Mouse (Mus musculus) layer of hippocampus, postnatal 10 days (tissue): Measurements from ENCODE around the gene Tubb3. TPM values are rescaled to one million over a fixed set of nuclear protein-coding genes. Genes with fewer than 3 reads are reported as not detected.

Experiments
- DNase-seq, 2 experiments: peaks; one replicate each; pipeline ENCODE4 v3.0.0; 2021; ENCODE audit warnings: low spot score in 2 of 2
- long read RNA-seq: library from polyadenylated mRNA; stranded (forward); transcript quantifications from one replicate; pipeline ENCODE4 v2.0.0, GENCODE M21; 2023
- total RNA-seq, 2 experiments: library from RNA; stranded (reverse); gene quantifications; 2 replicates each; pipeline ENCODE4 v1.2.3; 2021

Tubb3 gene
- total RNA-seq, result 1,000 to 10,000 TPM; 1,031 to 1,094 TPM
- long read RNA-seq, transcript Tubb3-201 (4 exons, 1,868 nt), result major isoform, 1,036 of 1,199 reads
- long read RNA-seq, partial matches to known transcripts, result 151 of 1,199 reads
- long read RNA-seq, other reads (novel, unspliced or antisense), result 9 of 1,199 reads

DNA sequence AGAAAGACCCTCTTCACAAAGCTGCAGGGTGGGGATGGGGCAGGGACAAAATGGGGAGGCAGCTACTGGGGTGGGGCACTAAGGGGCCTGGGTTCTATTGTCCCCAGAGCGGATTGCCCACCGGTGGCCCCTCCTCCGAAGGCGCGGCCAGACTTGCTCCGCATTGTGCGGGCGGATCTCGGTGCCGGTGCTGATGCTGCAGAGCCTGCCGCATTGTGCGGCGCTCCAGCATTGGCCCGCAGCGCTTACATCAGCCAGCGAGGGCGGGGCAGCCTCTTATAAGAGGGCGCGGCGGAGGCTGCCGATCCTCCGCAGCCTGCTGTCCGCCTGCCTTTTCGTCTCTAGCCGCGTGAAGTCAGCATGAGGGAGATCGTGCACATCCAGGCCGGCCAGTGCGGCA lies at the start of gene Tubb3:
Gene Tubb3 (plus strand): TSS at position 179 of the 400 bp plus-strand sequence.
- peak; percentile 78 to 90 for DNase-seq

DNA sequence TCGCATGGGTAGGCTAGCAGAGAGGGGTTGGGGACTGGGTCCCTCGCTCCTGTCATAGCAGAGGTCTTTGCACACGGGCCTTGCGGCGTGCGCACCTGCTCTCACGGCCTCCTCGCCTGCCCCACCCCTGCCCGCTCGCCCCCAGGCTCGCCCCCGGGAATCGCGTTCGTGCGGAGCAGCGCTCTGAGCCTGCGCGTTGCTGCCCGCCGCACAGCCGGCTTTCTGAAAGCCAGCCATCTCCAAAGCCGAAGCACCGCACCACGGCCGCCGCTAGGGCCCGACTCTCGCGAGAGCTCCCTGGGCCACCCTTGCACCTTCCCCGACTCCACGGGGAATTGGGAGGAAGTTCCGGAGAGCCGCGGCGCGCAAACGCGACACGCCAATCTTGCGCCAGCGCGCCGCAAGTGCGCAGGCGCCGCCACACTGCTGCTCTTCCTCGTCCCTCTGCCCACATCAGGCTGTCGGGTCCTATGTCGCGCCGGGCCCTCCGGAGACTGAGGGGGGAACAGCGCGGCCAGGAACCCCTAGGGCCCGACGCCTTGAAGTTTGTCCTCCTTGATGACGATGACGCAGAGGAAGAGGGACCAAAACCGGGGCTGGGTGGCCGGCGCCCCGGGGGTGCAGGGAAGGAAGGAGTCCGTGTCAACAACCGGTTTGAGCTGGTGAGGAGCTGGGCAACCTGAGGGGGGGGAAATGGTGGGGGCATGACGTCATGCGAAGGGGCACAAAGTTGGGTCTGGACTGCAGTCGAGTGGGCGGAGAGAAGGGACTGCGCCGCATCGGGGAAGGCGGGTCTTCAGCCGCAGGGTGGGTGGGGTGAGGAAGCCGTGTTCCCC lies 37.6 kb upstream of the Tubb3 start, which contains the start of gene Tcf25:
Gene Tcf25 (plus strand): TSS at position 351 of the 836 bp plus-strand sequence.
- peak; percentile 96 to 97 for DNase-seq

DNA sequence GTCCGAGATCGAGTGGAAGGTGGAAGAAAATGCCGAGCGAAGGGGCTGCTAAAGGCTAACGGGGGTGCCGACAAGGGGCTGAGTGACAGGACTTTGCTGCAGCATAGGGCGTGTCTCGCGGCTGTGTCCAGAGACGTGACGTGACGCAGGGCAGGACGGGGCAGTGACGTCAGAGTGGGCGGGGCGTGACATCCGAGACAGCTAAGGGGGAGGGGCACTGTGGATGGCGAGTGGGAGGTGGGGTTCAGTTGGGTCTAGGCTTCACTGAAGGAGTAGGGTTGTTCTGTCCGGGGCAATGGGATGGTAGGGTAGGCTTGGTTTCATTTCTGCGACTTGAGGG lies 37.0 kb upstream of the Tubb3 start:
- DNase-seq, result peak; percentile 96

DNA sequence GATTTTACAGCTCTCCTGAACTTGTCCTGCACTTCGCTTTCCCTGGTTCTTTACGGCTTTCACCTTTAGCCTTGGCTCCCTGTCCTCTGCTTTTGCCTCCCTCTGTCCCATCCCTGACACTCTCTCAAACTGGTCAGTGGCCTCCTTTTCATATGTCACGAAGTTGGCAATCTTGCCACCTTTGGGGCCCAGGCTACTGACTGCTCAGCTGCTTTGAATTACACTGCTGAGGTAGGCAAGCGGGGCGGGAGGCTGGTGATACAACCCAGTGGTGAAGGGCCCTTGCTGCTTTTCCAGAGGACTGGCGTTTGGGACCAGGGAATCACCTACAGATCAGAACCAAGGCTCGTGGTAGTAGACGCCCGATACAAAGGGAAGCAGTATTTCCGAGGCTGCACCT lies 35.5 kb upstream of the Tubb3 start:
- no peak for DNase-seq

DNA sequence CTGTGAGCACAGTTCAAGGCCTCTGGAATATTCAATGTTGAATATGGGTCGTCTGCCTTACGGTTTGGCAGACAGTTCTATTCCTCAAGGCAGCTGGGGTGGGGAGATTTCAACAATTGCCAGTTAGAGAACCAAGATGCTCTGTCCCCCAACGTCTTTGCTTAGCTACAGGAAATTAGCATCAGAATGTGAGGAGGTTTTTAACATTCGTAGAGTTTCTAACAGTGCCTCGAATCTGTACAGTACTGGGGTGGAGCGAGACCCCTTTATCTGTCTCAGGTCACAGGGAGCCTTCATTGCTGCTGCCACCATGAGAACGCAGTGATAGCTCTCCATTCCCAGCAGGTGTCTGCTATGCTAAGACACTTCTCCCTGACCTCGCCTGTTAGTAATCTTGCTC lies 35.1 kb upstream of the Tubb3 start:
- no peak for DNase-seq

DNA sequence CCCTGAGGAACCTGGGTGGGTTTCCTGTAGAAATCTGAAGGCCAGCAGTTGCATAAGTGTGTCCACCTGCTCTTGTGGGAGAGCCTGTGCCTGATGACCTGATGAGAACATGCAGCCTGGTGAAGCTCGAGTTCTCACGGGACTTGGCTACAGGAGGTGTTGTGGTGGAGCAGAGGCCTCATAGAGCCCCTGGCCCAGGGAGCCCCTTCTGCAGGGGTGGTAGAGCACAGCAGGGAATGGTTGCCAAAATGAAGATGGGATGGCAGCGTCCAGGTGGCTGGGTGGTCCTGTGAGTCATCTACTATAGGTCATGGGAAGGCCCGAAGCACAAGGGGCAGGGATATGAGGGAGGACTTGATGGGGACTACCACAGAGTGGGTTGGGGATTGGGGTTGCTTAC lies 29.5 kb upstream of the Tubb3 start:
- DNase-seq, result no peak

DNA sequence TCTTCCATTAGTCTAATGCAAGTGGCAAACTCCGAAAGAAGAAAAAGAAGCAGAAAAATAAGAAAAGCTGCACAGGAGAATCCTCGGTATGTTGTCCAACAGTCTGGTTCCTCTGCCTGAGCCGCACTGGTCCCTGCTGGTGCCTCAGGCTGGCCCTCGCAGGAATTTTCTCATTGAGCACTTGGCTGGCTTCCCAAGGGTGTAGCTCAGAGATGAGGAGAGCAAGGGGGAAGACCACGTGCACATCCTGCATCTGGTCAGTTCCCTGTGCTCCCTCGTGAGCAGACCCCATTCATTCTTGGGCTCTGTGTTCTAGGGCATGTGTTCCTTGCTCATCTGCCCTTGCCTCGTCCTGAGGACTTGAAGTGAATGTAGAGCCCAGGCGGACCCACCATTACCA lies 28.7 kb upstream of the Tubb3 start:
- no peak for DNase-seq

DNA sequence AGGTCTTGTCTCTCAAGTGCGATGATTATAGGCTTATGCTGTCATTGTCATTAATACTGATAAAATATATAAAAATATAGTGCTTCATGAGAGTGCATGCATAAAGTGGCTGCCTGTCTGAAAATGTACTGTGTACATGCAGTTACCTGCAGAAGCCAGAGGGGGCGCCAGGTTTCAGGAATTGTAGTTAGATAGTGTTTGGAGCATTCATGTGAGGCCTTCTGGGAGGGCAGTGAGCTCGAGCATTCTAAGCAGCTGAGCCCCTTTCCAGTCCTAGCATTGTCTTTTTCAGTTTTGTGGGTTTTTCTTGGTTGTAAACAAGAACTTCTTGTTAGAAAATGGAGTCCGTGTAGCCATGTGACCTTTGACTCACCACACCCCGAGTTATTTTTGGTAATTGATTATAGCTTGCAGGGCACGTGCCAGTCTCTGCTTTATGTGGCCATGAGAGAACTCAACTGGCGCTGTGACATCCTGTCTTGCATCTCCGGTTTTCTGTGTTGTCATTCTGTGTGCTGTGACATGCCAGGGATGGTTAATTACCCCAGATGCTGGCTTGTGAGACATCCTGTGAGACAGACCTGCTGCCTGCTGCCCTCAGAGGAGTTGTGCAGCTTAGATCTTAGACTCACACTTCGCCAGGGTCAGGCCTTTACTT lies 26.2 kb upstream of the Tubb3 start:
- peak; percentile 64 to 65 for DNase-seq

DNA sequence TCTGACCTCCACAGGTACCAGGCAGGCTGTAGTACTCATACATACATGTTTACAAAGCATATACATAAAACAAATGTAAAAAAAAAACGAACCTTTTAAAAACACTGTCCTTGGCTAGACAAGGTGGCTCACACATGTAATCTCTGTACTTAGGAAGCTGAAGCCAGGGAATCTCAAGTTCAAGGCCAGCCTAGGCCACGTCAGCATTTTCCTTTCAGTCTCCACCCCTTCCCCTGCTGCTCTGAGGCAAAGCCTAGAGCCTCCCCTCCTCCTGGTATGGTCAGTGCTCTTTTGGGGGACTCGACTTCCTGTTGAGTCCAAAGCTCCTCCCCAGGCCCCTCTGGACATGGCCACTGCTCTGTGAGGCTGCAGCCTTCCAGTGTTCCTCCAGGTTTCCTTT lies 24.2 kb upstream of the Tubb3 start:
- DNase-seq, result no peak

DNA sequence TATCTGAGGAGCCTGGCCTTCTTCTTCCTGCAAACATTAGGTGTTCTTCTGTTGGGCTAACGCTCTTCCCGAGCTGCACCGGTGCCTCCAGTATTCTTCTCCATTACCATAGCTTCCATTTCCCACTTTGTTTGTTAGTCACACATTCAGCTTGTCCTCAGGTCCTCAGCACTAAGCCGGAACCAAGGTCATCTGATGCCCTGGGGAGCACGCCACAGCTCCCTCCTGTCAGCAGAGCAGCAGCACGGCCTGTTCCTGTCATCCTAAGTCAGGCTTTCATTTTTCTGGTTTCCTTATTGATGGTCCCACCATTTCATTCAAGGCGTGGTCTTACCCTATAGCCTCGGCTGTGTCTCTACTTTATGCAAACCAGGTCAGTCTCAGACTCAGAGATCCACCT lies 23.4 kb upstream of the Tubb3 start:
- DNase-seq, result no peak

DNA sequence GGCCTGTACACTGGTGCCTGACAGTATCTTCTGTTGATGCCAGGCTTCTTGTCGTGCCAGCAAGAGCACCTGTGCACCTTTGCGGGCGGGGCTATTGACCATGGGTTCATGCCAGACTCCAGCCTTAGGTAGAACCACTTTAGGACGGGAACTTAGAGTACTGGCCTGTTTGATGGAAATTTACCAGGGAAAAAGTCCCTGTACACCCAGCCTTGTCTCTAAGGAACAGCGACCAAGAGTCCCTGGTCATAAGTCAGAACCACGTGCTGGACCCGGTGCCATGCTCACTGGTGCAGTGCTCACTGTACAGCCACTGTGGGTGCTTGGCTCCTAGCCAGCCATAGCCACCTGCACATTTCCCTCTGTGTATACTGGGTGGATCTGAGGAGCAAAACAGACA lies 22.2 kb upstream of the Tubb3 start:
- no peak for DNase-seq

DNA sequence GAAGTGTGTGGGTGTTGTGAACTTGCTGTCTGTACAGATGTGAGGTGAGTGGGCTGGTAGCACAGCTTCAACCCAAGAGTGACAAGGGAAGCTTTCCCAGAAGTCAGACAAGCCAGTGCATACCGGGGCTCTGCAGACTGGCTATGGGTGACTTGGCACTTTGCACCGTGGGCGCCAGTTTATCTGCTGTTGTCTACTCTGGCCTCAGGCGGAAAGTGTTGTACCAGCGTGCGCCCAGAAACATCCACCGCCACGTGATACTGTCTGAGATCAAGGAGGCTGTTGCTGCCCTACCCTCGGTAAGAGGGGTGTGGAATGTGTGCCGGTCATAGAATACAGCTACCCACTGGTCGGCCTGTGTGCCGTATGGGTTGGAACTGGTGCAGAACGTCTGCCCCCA lies 12.9 kb upstream of the Tubb3 start:
- no peak for DNase-seq

DNA sequence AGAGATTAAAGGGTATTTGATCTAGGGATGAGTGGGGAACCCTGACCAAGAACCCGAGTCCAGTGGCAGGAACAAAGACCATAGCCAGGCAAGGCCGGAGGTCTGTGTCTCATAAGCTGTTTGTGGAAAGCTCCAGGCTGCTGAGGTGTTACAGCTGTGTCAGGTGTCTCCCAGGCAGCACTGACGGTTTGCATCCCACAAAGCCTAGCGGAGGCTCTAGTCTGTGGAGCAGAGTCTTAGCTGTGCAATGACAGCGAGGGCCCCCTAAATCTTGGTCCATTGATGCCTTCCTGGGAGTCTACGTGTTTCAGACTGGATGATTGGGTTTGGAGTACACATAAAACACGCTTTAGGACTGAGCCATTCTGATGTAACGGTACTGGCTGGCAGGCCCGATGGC lies 9.3 kb upstream of the Tubb3 start:
- no peak for DNase-seq

DNA sequence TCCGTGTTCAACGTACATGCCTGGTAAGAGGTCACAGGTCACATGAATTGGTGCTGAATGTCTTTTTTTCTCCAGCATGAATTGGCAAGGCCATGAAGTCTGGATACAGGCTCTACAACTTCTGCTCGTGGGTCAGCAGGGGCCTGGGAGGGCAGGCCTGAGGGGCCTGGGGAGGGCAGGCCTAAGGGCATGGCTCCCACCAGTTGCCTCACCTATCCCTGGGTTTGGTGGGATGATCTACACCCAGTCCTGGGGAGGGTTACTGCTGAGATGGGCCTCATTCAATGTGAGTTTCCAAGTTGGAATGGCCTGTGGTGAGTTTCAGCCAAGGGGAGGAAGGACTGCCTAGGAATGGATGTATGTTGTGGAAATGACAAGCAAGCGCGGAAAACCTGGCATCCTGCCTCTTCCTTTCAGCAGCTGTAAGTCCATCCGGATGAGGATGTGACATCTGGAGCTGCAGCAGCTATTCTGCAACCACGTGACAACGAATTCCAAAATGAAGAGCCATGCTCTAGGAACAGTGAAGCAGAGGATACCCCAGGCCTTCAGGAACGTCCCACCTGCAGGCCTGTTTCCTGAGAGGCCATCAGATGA lies 8.4 kb upstream of the Tubb3 start:
- no peak for DNase-seq

DNA sequence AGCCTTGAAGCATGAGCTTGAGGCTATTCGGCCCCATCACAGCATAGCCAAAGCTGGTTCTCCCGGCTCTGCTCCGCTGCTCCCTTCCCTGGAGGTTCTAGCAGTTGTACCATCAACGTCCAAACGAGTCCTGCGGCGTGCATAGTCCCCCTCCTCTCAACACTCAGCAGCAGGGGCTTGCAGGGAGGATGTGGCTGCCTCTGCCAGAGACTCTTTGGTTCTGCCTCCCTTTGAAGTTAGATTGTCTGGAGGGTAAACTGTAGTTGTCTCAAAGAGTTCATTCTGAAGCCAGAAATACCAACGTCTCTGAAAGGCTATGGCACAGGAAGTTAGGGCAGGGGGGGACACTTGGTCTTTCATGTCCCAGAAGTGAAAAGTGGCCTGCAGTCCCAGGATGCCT lies 6.7 kb upstream of the Tubb3 start:
- DNase-seq, result no peak

DNA sequence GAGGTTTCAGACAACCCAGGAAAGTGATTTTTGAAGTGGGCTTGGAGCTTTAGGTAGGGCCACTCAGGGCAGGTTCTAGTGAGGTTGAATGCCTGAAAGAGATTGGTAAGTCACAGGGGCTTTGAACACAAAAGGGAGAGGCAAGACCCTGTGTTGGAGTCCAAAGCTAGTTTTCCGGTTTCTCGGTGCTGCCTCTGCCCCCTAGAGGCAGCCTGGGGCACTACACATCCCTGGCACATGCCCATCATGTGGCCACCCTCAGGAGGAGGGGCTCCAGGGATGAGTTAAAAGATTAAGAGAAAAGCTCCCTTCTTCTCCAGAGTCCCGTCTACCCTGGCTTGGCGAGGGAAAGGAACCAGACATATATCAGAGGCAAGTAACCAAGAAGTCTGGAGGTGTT lies 4.4 kb upstream of the Tubb3 start, which contains the start of gene Mc1r:
Gene Mc1r (plus strand): TSS at position 322 of the 400 bp plus-strand sequence.
- DNase-seq, result peak; percentile 85 to 86

DNA sequence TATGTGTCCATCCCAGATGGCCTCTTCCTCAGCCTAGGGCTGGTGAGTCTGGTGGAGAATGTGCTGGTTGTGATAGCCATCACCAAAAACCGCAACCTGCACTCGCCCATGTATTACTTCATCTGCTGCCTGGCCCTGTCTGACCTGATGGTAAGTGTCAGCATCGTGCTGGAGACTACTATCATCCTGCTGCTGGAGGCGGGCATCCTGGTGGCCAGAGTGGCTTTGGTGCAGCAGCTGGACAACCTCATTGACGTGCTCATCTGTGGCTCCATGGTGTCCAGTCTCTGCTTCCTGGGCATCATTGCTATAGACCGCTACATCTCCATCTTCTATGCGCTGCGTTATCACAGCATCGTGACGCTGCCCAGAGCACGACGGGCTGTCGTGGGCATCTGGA lies 3.6 kb upstream of the Tubb3 start:
- DNase-seq, result no peak

DNA sequence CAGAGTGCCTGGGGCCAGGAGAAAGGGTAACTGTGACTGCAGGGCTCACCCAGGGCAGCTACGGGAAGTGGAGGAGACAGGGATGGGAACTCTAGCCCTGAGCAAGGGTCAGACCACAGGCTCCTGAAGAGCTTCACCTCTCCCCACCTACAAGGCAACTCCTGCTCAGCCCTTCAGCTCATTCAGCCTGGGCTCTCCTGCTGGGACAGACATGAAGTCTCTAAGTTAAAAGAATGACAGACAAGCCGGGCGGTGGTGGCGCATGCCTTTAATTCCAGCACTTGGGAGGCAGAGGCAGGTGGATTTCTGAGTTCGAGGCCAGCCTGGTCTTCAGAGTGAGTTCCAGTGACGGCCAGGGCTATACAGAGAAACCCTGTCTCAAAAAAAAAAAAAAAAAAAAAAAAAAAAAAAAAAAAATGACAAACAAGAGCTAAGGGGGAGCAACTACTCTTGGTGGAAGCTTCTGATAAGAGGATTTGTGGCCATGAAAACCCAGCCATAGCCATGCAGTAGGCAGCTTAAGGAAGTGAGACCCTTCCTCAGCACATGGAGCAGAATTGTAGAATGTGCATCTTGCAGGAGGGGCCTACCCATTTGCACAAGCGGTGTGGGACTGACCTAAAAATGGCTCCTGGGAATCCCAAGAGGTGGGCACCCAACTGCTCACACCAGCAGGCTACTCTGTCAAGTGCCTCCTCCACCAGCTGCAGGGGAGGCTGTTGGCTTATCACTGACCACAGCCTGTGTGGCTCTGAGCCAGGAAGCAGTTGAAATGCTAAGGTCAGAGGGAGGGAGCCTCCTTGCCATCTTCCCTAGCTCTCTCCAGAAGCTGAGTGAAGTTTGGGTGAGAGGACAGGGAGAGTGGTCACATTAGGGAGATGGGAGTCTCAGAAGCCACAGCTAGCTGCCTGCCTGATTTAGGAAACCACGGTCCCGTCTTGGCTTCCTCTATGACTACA lies 2.4 kb upstream of the Tubb3 start:
- DNase-seq, result no peak

DNA sequence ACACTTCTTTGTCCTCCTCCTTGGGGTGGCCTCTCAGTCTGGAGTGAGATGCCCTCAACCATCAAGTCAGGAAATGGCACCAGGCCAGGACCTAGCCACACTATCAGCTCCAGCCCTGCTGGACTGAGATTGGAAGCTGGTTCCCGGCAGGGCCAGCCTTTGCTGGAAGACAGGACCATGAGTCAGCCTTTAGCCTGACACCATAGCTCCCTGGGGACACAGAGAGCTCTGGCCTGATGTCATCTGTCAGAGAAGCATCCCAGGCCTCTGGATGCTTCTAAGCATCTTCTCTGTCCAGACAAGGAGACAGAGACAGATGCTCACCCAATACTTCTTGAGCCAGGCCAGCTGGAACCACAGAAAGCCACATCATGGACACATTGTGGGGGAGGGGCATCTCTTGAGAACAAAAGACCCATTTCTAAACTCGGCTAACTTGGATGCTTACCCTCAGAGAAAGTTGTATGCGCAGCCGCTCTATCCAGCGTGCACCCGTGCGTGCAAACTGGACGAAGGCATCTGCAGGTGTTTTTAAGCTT lies 1.1 kb upstream of the Tubb3 start:
- peak in 1 of 2 experiments; percentile 41 for DNase-seq

DNA sequence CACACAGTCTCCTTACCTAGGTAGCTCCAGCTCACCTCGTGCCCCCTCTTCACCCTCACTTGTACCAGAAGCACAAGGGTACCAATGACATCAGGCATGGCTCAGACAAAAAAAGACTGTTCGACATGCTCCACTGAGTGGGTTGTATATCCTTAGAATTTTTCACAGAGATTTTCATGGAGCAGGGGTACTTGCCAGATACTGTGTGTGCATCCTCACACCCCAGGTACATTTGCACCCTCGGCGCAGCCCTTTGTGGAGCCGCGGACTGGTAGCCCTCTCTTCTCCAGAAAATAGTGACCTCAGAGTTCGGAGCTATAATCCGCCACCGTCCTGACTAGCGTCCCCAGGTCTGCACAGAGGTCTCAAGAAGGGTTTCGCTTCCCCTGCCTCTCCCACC lies 436 bp upstream of the Tubb3 start:
- DNase-seq, result no peak
